Mouse (Mus musculus): ENCODE data around the gene Kcnab1.
A peak's percentile ranks its signal among the peaks of the same experiment; 100 is the strongest.

Gene Kcnab1

GRCm38 (mm10) chr3:65204356-65205075, 95.3 kb downstream of the Kcnab1 start:
- no peak for DNase-seq (ENCODE audit: extremely low spot score)

- DNase-seq (ENCODE audit: extremely low spot score) = no peak
These were observed 96.4 kb downstream of the Kcnab1 start for GRCm38 (mm10) chr3:65205539-65206020.

- DNase-seq (ENCODE audit: extremely low spot score) = no peak
These were observed 104.5 kb downstream of the Kcnab1 start for GRCm38 (mm10) chr3:65213725-65214124.

- DNase-seq (ENCODE audit: extremely low spot score) = no peak
These were observed 105.5 kb downstream of the Kcnab1 start for GRCm38 (mm10) chr3:65214635-65215034.

GRCm38 (mm10) chr3:65217673-65218579, 108.7 kb downstream of the Kcnab1 start:
- DNase-seq (ENCODE audit: extremely low spot score) = no peak

GRCm38 (mm10) chr3:65220287-65220686, 111.1 kb downstream of the Kcnab1 start:
- no peak for DNase-seq (ENCODE audit: extremely low spot score)

- DNase-seq (ENCODE audit: extremely low spot score) = no peak
These were observed 114.5 kb downstream of the Kcnab1 start for GRCm38 (mm10) chr3:65223635-65224034.

GRCm38 (mm10) chr3:65230978-65231377, 121.8 kb downstream of the Kcnab1 start:
- no peak for DNase-seq (ENCODE audit: extremely low spot score)

GRCm38 (mm10) chr3:65231419-65232090, 122.4 kb downstream of the Kcnab1 start:
- DNase-seq (ENCODE audit: extremely low spot score) = no peak

GRCm38 (mm10) chr3:65249023-65249422, 139.8 kb downstream of the Kcnab1 start:
- DNase-seq (ENCODE audit: extremely low spot score) = no peak

GRCm38 (mm10) chr3:65260521-65260920, 151.3 kb downstream of the Kcnab1 start:
- no peak for DNase-seq (ENCODE audit: extremely low spot score)

- no peak for DNase-seq (ENCODE audit: extremely low spot score)
These were observed 153.6 kb downstream of the Kcnab1 start for GRCm38 (mm10) chr3:65262506-65263422.

- no peak for DNase-seq (ENCODE audit: extremely low spot score)
These were observed 164.1 kb downstream of the Kcnab1 start for GRCm38 (mm10) chr3:65273317-65273716.

- no peak for DNase-seq (ENCODE audit: extremely low spot score)
These were observed 168.6 kb downstream of the Kcnab1 start for GRCm38 (mm10) chr3:65277777-65278176.

- no peak for DNase-seq (ENCODE audit: extremely low spot score)
These were observed 174.2 kb downstream of the Kcnab1 start for GRCm38 (mm10) chr3:65283366-65283765.

- no peak for DNase-seq (ENCODE audit: extremely low spot score)
These were observed 179.8 kb downstream of the Kcnab1 start for GRCm38 (mm10) chr3:65288994-65289393.

- no peak for DNase-seq (ENCODE audit: extremely low spot score)
These were observed 187.8 kb downstream of the Kcnab1 start for GRCm38 (mm10) chr3:65296996-65297395.

- DNase-seq (ENCODE audit: extremely low spot score) = no peak
These were observed 190.0 kb downstream of the Kcnab1 start for GRCm38 (mm10) chr3:65299205-65299604.

- DNase-seq (ENCODE audit: extremely low spot score) = no peak
These were observed 192.3 kb downstream of the Kcnab1 start for GRCm38 (mm10) chr3:65301531-65301930.

- peak; percentile 14 for DNase-seq (ENCODE audit: extremely low spot score)
These were observed 193.4 kb downstream of the Kcnab1 start for GRCm38 (mm10) chr3:65302559-65302958.

GRCm38 (mm10) chr3:65315837-65316236, 206.7 kb downstream of the Kcnab1 start:
- DNase-seq (ENCODE audit: extremely low spot score) = no peak

All from embryo, embryonic 9.5 days (tissue).